8 mouse cellular contexts compared by ENCODE assay signal in genomic region chr4:131977201-131977600, GRCm38 (mm10). TPM values are rescaled to one million over a fixed set of nuclear protein-coding genes. Genes with fewer than 3 reads are reported as not detected.
A peak's percentile ranks its signal among the peaks of the same experiment; 100 is the strongest.
DNase-seq lines count a peak whose midpoint lies in the region; ATAC-seq and TF ChIP-seq lines count a peak whose summit lies in the region.

No protein-coding gene starts in this region.

- H3K9ac ChIP-seq in kidney, embryonic 14.5 days (ENCODE audit: low read depth, low read length) = no peak overlapping the region
- H3K9ac ChIP-seq in hindbrain, postnatal 0 days (replicated peaks; ENCODE audit: low read length) = no peak overlapping the region

- TF ChIP-seq CTCF in hindbrain, postnatal 0 days (IDR thresholded peaks at IDR 0.05; ENCODE audit: low read depth) = peak; percentile 98

- WGBS in kidney, embryonic 14.5 days = 22% methylated on average over 4 of the region's 4 CpGs
- 24% methylated on average over 4 of the region's 4 CpGs for WGBS in hindbrain, postnatal 0 days

- ATAC-seq in kidney, embryonic 14.5 days (ENCODE audit: low FRiP score, low TSS enrichment) = no peak
- ATAC-seq in hindbrain, postnatal 0 days = 0 out of 2 replicates have a peak, but pooled peaks have one; percentile 27

- H3K27ac ChIP-seq in kidney, embryonic 14.5 days (ENCODE audit: low read depth, low read length) = no peak overlapping the region
- H3K27ac ChIP-seq in hindbrain, postnatal 0 days = no peak overlapping the region

- peak; percentile 81 for DNase-seq in kidney, adult 18-20 months
- DNase-seq in c-Kit-positive CD71-positive TER-119-negative erythroid progenitor cells, embryonic 14.5 days (ENCODE audit: low read depth) = peak; percentile 77
- DNase-seq in forelimb bud, embryonic 11.5 days (ENCODE audit: low read depth, low spot score) = peak; percentile 77
- peak; percentile 84 for DNase-seq in hindbrain, postnatal 0 days (ENCODE audit: low spot score)
- DNase-seq in left cerebral cortex, postnatal 36 days (ENCODE audit: low spot score in 2 of 2) = peak; percentile 65 to 75
- DNase-seq in natural killer cell, adult 2 months (ENCODE audit: low spot score in 2 of 2) = peak; percentile 51 to 72
- DNase-seq in testis, postnatal 10 days (ENCODE audit: low spot score) = peak; percentile 90

- no peak overlapping the region for H3K4me2 ChIP-seq in kidney, embryonic 14.5 days (replicated peaks; ENCODE audit: low read depth, low read length)
- no peak overlapping the region for H3K4me2 ChIP-seq in hindbrain, postnatal 0 days (ENCODE audit: low read depth, low read length)

- no peaks in the 10 kb centered on the region for H3K4me1 ChIP-seq in kidney, embryonic 14.5 days (ENCODE audit: control insufficient read depth, insufficient read depth, low read length)
- no peaks in the 10 kb centered on the region for H3K4me1 ChIP-seq in hindbrain, postnatal 0 days (ENCODE audit: insufficient read depth, low read length)

- H3K4me3 ChIP-seq in kidney, embryonic 14.5 days (ENCODE audit: low read length) = no peak overlapping the region
- H3K4me3 ChIP-seq in hindbrain, postnatal 0 days (ENCODE audit: low read length) = no peak overlapping the region

- intact Hi-C loops in left cerebral cortex, postnatal 36 days (cut with DNase I) = loop anchor here (1.0 to 10.0 kb wide), 3 partner anchors 102 to 198 kb away; no protein-coding TSS in a partner anchor

- H3K27me3 ChIP-seq in kidney, embryonic 14.5 days (ENCODE audit: control insufficient read depth, insufficient read depth, low read length) = no peaks in the 10 kb centered on the region
- H3K27me3 ChIP-seq in hindbrain, postnatal 0 days (ENCODE audit: insufficient read depth, low read length) = no peaks in the 10 kb centered on the region

- peaks cover 65% of the 10 kb centered on the region for H3K36me3 ChIP-seq in kidney, embryonic 14.5 days (ENCODE audit: control insufficient read depth, insufficient read depth, low read length)
- H3K36me3 ChIP-seq in hindbrain, postnatal 0 days (ENCODE audit: insufficient read depth, low read length) = peaks cover 14% of the 10 kb centered on the region

- H3K9me3 ChIP-seq in kidney, embryonic 14.5 days (ENCODE audit: control insufficient read depth, low read length) = no peaks in the 10 kb centered on the region
- H3K9me3 ChIP-seq in hindbrain, postnatal 0 days (ENCODE audit: low read length) = no peaks in the 10 kb centered on the region

RNA-seq across cellular contexts. Expression of gene Tmem200b, which starts 55.6 kb away (rescaled TPM):
- polyA plus RNA-seq in kidney, embryonic 14.5 days (2014; fragmentation: Nextera tagmentation; extraction: Ambion mirVana) = 1.8 and 2.1 TPM in 2 replicates
- total RNA-seq in hindbrain, postnatal 0 days (2014; rRNA removed) = 2.3 and 3.2 TPM in 2 replicates
- 0.48 and 0.64 TPM in 2 replicates for polyA plus RNA-seq in hindbrain, postnatal 0 days (2015; fragmentation: Nextera tagmentation; extraction: Ambion mirVana)
- 10 to 100 TPM in 1 of 2 experiments, 1 to 10 TPM in 1; 8.2 to 11.0 TPM for total RNA-seq in left cerebral cortex, postnatal 36 days (2021)
